8 mouse cellular contexts compared by ENCODE assay signal in the genomic region with DNA sequence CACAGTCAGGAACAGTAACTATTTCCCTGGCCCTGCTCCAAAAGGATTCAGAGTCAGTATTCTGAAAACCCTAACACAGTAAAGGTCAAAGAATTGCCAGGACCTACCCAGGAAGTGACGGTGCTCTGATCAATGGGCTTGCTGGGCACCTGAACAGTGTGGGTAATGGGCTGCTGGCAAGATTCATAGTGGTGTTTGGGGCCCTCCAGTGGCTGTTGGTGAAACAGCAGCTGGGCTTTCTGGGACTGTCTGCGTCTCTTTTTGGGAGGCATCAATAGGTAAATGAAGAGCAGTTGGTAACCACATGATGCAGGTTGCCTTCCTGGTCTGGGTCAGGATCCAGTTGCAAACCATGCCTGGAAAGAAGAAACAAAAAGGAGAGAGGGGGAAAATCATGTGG. TPM values are rescaled to one million over a fixed set of nuclear protein-coding genes. Genes with fewer than 3 reads are reported as not detected.
A peak's percentile ranks its signal among the peaks of the same experiment; 100 is the strongest.
DNase-seq lines count a peak whose midpoint lies in the region; ATAC-seq and TF ChIP-seq lines count a peak whose summit lies in the region.

No protein-coding gene starts in this region.

- no peak for ATAC-seq in hindbrain, embryonic 12.5 days (ENCODE audit: low FRiP score)

- no peaks in the 10 kb centered on the region for H3K9me3 ChIP-seq in hindbrain, embryonic 10.5 days
- no peaks in the 10 kb centered on the region for H3K9me3 ChIP-seq in hindbrain, embryonic 12.5 days (replicated peaks)
- H3K9me3 ChIP-seq in ES-E14 (ENCODE audit: control insufficient read depth, insufficient read depth, low read depth, low read length) = no peaks in the 10 kb centered on the region

- H3K9ac ChIP-seq in hindbrain, embryonic 12.5 days = no peak overlapping the region
- H3K9ac ChIP-seq in ES-E14 (ENCODE audit: insufficient read depth, low read depth, low read length, poor library complexity, severe bottlenecking) = no peak overlapping the region

- H3K4me1 ChIP-seq in hindbrain, embryonic 10.5 days (replicated peaks) = peaks cover 54% of the 10 kb centered on the region
- H3K4me1 ChIP-seq in hindbrain, embryonic 12.5 days = peaks cover 35% of the 10 kb centered on the region
- peaks cover 1 to 15% of the 10 kb centered on the region in 2 experiments; a peak in 2 of 4 replicates for H3K4me1 ChIP-seq in ES-E14 (ENCODE audit: control insufficient read depth in 2 of 2, insufficient read depth in 2 of 2, low read length in 2 of 2, poor library complexity in 1 of 2)

- no peak overlapping the region for H3K4me3 ChIP-seq in hindbrain, embryonic 10.5 days
- no peak overlapping the region for H3K4me3 ChIP-seq in hindbrain, embryonic 12.5 days
- H3K4me3 ChIP-seq in ES-E14 (ENCODE audit: insufficient read depth in 1 of 2, low read depth in 1 of 2, low read length in 2 of 2, poor library complexity in 1 of 2, severe bottlenecking in 1 of 2) = no peak overlapping the region

- in situ Hi-C loops in ES-E14 (cut with MboI; ENCODE audit: low sequenced_read_pairs in 2 of 2, unreplicated experiment in 2 of 2) = no loop called here

- peaks cover 27% of the 10 kb centered on the region for H3K36me3 ChIP-seq in hindbrain, embryonic 10.5 days
- peaks cover 21% of the 10 kb centered on the region for H3K36me3 ChIP-seq in hindbrain, embryonic 12.5 days
- H3K36me3 ChIP-seq in ES-E14 (ENCODE audit: control insufficient read depth, insufficient read depth, low read length, poor library complexity, severe bottlenecking) = peaks cover 16% of the 10 kb centered on the region

- no peak overlapping the region for H3K4me2 ChIP-seq in hindbrain, embryonic 12.5 days (replicated peaks)

- H3K27ac ChIP-seq in hindbrain, embryonic 10.5 days = no peak overlapping the region
- H3K27ac ChIP-seq in hindbrain, embryonic 12.5 days = no peak overlapping the region
- no peak overlapping the region for H3K27ac ChIP-seq in ES-E14 (ENCODE audit: insufficient read depth, low read depth, low read length, poor library complexity, severe bottlenecking)

- DNase-seq in hindbrain, embryonic 10.5 days (ENCODE audit: low spot score) = peak; percentile 66
- peak; percentile 61 for DNase-seq in ES-E14 (ENCODE audit: low read depth, low spot score)
- peak; percentile 77 for DNase-seq in cerebellum, adult 8-10 months
- DNase-seq in gastrocnemius, postnatal 25 days = peak; percentile 24
- peak; percentile 74 to 78 for DNase-seq in layer of hippocampus, postnatal 14 days (ENCODE audit: low spot score in 2 of 2)
- DNase-seq in mesoderm, embryonic 11.5 days (ENCODE audit: low read depth, low spot score) = peak; percentile 64
- peak; percentile 35 to 54 for DNase-seq in spleen, postnatal 14 days (ENCODE audit: low spot score in 2 of 2)

- 32% methylated on average over 2 of the region's 2 CpGs for WGBS in hindbrain, embryonic 10.5 days
- WGBS in hindbrain, embryonic 12.5 days = 15% methylated on average over 2 of the region's 2 CpGs

- no peaks in the 10 kb centered on the region for H3K27me3 ChIP-seq in hindbrain, embryonic 10.5 days (ENCODE audit: insufficient read depth, poor library complexity, severe bottlenecking)
- no peaks in the 10 kb centered on the region for H3K27me3 ChIP-seq in hindbrain, embryonic 12.5 days

TF ChIP-seq in ES-E14, 5 proteins besides CTCF, POLR2A, EP300 and RAD21:
- TF ChIP-seq ZC3H11A (IDR thresholded peaks at IDR 0.05; ENCODE audit: borderline replicate concordance, low read depth, low read length) (peak; percentile 83; the same call in 1 of the 2 replicates), CHD2 (IDR thresholded peaks at IDR 0.05; ENCODE audit: low read depth, low read length) (no peak)

RNA-seq across cellular contexts. Expression of a gene that starts 3.3 kb away (rescaled TPM):
- polyA plus RNA-seq in hindbrain, embryonic 10.5 days (2016; fragmentation: Nextera tagmentation; extraction: Ambion mirVana) = 19.1 and 21.4 TPM in 2 replicates
- 22.0 and 22.2 TPM in 2 replicates for polyA plus RNA-seq in hindbrain, embryonic 12.5 days (2016; fragmentation: Nextera tagmentation; extraction: Ambion mirVana)
- 10.5 and 11.7 TPM in 2 replicates for total RNA-seq in ES-E14 (2012; rRNA removed)
- 1 to 10 TPM; 5.7 to 5.9 TPM for total RNA-seq in gastrocnemius, postnatal 25 days (2021)
- 10 to 100 TPM; 21.7 to 23.3 TPM for total RNA-seq in layer of hippocampus, postnatal 14 days (2021)

RNA-seq across cellular contexts. Expression of a gene that starts 3.7 kb away (rescaled TPM):
- 177 and 192 TPM in 2 replicates for polyA plus RNA-seq in hindbrain, embryonic 10.5 days (2016; fragmentation: Nextera tagmentation; extraction: Ambion mirVana)
- polyA plus RNA-seq in hindbrain, embryonic 12.5 days (2016; fragmentation: Nextera tagmentation; extraction: Ambion mirVana) = 138 and 142 TPM in 2 replicates
- 31.1 and 31.9 TPM in 2 replicates for total RNA-seq in ES-E14 (2012; rRNA removed)
- 1 to 10 TPM; 6.0 to 7.4 TPM for total RNA-seq in gastrocnemius, postnatal 25 days (2021)
- 10 to 100 TPM; 18.9 to 19.6 TPM for total RNA-seq in layer of hippocampus, postnatal 14 days (2021)

RNA-seq across cellular contexts. Expression of a gene that starts 3.8 kb away (rescaled TPM):
- polyA plus RNA-seq in hindbrain, embryonic 10.5 days (2016; fragmentation: Nextera tagmentation; extraction: Ambion mirVana) = 61.2 and 67.0 TPM in 2 replicates
- polyA plus RNA-seq in hindbrain, embryonic 12.5 days (2016; fragmentation: Nextera tagmentation; extraction: Ambion mirVana) = 36.1 and 40.3 TPM in 2 replicates
- 24.1 and 36.4 TPM in 2 replicates for total RNA-seq in ES-E14 (2012; rRNA removed)
- total RNA-seq in gastrocnemius, postnatal 25 days (2021) = 1 to 10 TPM; 1.2 to 1.6 TPM
- 1 to 10 TPM; 3.8 to 4.1 TPM for total RNA-seq in layer of hippocampus, postnatal 14 days (2021)

RNA-seq across cellular contexts. Expression of a gene that starts 16.3 kb away (rescaled TPM):
- polyA plus RNA-seq in hindbrain, embryonic 10.5 days (2016; fragmentation: Nextera tagmentation; extraction: Ambion mirVana) = 0.62 and 0.86 TPM in 2 replicates
- 0.65 and 0.76 TPM in 2 replicates for polyA plus RNA-seq in hindbrain, embryonic 12.5 days (2016; fragmentation: Nextera tagmentation; extraction: Ambion mirVana)
- 0.16 TPM in 1 of 2 replicates, not detected in the other for total RNA-seq in ES-E14 (2012; rRNA removed)
- total RNA-seq in gastrocnemius, postnatal 25 days (2021) = not detected
- under 1 TPM; 0.67 to 0.74 TPM for total RNA-seq in layer of hippocampus, postnatal 14 days (2021)

RNA-seq across cellular contexts. Expression of a gene that starts 16.3 kb away (rescaled TPM):
- polyA plus RNA-seq in hindbrain, embryonic 10.5 days (2016; fragmentation: Nextera tagmentation; extraction: Ambion mirVana) = not detected in 2 replicates
- not detected in 2 replicates for polyA plus RNA-seq in hindbrain, embryonic 12.5 days (2016; fragmentation: Nextera tagmentation; extraction: Ambion mirVana)
- total RNA-seq in ES-E14 (2012; rRNA removed) = not detected in 2 replicates
- not detected for total RNA-seq in gastrocnemius, postnatal 25 days (2021)
- not detected for total RNA-seq in layer of hippocampus, postnatal 14 days (2021)

Comparison
In these comparisons a context has a peak if more than half of its experiments do, and no peak if none do; other contexts are left out.
1. DNase-seq: peak in every context shown above with its lines; median percentile 77 in cerebellum, adult 8-10 months; 76 in layer of hippocampus, postnatal 14 days; 66 in hindbrain, embryonic 10.5 days; 64 in mesoderm, embryonic 11.5 days; 61 in ES-E14; 44 in spleen, postnatal 14 days; 24 in gastrocnemius, postnatal 25 days.